Mouse (Mus musculus) urinary bladder, adult 2 months (tissue): ENCODE results near the gene Tex19.1. TPM values are rescaled to one million over a fixed set of nuclear protein-coding genes. Genes with fewer than 3 reads are reported as not detected.
"Not testable (repeated sequence)": the region's sequence is repeated elsewhere in the genome, so short reads cannot be mapped to it uniquely, and the experiment has no call there.

ENCODE experiments used
- DNase-seq: peaks from one replicate; pipeline ENCODE4 v3.0.0; 2022; ENCODE audit warnings: low spot score
- polyA plus RNA-seq: library from polyadenylated mRNA; depleted of rRNA; stranded (reverse); fragments of >200 nt; gene quantifications from 2 replicates; pipeline ENCODE4 v1.2.3, GENCODE M21; 2012; rRNA removed

Gene Tex19.1
- 0.06 TPM in 1 of 2 replicates, not detected in the other for polyA plus RNA-seq

- DNase-seq = no peak
Measured at GRCm38 (mm10) chr11:121145865-121146264, at the start of gene Tex19.1. Gene Tex19.1 (plus strand): TSS chr11:121146143.

GRCm38 (mm10) chr11:121099762-121100161 lies 46.2 kb upstream of the Tex19.1 start:
- DNase-seq = no peak

GRCm38 (mm10) chr11:121100692-121101091 lies 45.3 kb upstream of the Tex19.1 start:
- DNase-seq = no peak

GRCm38 (mm10) chr11:121101124-121101805 lies 44.7 kb upstream of the Tex19.1 start:
- DNase-seq = no peak

GRCm38 (mm10) chr11:121107242-121107641 lies 38.7 kb upstream of the Tex19.1 start:
- not testable (repeated sequence) for DNase-seq

- no peak for DNase-seq
Measured at GRCm38 (mm10) chr11:121108061-121108460, 37.9 kb upstream of the Tex19.1 start.

- DNase-seq = no peak
Measured at GRCm38 (mm10) chr11:121109986-121110385, 36.0 kb upstream of the Tex19.1 start.

GRCm38 (mm10) chr11:121111051-121111450 lies 34.9 kb upstream of the Tex19.1 start:
- DNase-seq = no peak

GRCm38 (mm10) chr11:121111601-121112000 lies 34.3 kb upstream of the Tex19.1 start:
- no peak for DNase-seq

- DNase-seq = no peak
Measured at GRCm38 (mm10) chr11:121112091-121112775, 33.7 kb upstream of the Tex19.1 start.

- no peak for DNase-seq
Measured at GRCm38 (mm10) chr11:121118106-121118505, 27.8 kb upstream of the Tex19.1 start.

- no peak for DNase-seq
Measured at GRCm38 (mm10) chr11:121118577-121118976, 27.4 kb upstream of the Tex19.1 start, which contains the start of gene Tex19.2. Gene Tex19.2 (minus strand): TSS chr11:121118677.

- no peak for DNase-seq
Measured at GRCm38 (mm10) chr11:121121151-121121550, 24.8 kb upstream of the Tex19.1 start.

GRCm38 (mm10) chr11:121122024-121122670 lies 23.8 kb upstream of the Tex19.1 start:
- DNase-seq = no peak

- no peak for DNase-seq
Measured at GRCm38 (mm10) chr11:121123438-121123837, 22.5 kb upstream of the Tex19.1 start.

GRCm38 (mm10) chr11:121125522-121126172 lies 20.3 kb upstream of the Tex19.1 start:
- no peak for DNase-seq

GRCm38 (mm10) chr11:121126395-121126794 lies 19.5 kb upstream of the Tex19.1 start:
- no peak for DNase-seq

- DNase-seq = no peak
Measured at GRCm38 (mm10) chr11:121127441-121127840, 18.5 kb upstream of the Tex19.1 start.

- no peak for DNase-seq
Measured at GRCm38 (mm10) chr11:121129616-121130015, 16.3 kb upstream of the Tex19.1 start.

GRCm38 (mm10) chr11:121134600-121134999 lies 11.3 kb upstream of the Tex19.1 start:
- DNase-seq = no peak

- no peak for DNase-seq
Measured at GRCm38 (mm10) chr11:121137682-121138081, 8.3 kb upstream of the Tex19.1 start.

GRCm38 (mm10) chr11:121138732-121139131 lies 7.2 kb upstream of the Tex19.1 start:
- no peak for DNase-seq
